Mouse (Mus musculus): ENCODE data around the gene Ankrd1. TPM values are rescaled to one million over a fixed set of nuclear protein-coding genes. Genes with fewer than 3 reads are reported as not detected.

Ankrd1 gene
- polyA plus RNA-seq (2015; fragmentation: Nextera tagmentation; extraction: Ambion mirVana), result 0.09 and 0.22 TPM in 2 replicates

DNA sequence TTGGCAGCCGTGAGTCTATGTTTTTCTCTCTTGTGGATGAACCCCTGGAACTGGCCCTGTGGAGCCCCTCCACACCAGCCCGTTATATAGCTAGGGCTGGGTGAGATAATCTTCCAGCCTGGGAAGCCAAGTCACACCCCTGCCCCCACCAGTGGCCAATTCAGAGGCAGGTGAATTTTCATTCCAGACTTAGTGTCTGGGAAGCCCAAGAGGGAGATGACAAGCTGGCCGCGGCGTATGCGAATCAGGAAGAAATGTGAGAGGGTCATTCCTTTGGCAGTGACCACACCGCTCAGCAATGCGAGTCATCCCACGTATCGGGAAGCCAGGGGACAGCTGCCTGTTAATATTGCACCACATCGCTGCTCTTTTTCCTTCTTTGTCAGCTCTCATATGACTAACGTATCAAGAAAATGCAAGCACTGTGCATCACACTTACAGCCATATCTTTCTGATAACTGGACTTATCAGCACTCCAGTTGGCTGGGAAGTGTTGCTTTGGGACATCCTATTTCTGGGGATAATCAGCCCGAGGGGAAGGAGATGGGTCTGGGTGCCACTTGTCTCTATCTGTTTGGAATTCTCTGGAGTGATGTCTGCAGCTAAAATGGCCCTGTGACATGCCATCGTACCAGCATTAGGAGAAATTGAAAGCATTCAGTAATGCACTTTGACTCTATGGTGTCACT lies at the start of gene Ankrd1:
Ankrd1 (minus strand) TSS at position 317 of the 689 bp plus-strand sequence.
- Histone ChIP-seq H3K4me1 (ENCODE audit: control insufficient read depth, insufficient read depth, low read length) (no peaks in the 10 kb centered on the region), H3K4me3 (ENCODE audit: low read length) (no peak within 1 kb of the TSS), H3K27ac (ENCODE audit: low read length) (no peak within 1 kb of the TSS), H3K9ac (ENCODE audit: low read depth, low read length) (no peak within 1 kb of the TSS), H3K4me2 (ENCODE audit: low read depth, low read length) (no peak within 1 kb of the TSS), H3K36me3 (ENCODE audit: control insufficient read depth, insufficient read depth, low read length) (no peaks in the 10 kb centered on the region), H3K27me3 (replicated peaks; ENCODE audit: control insufficient read depth, insufficient read depth, low read length) (no peaks in the 10 kb centered on the region), H3K9me3 (ENCODE audit: control insufficient read depth, low read length) (no peaks in the 10 kb centered on the region; the same call in 1 of the 2 replicates)
- WGBS, result 63% methylated on average over 14 of the region's 14 CpGs
- ATAC-seq, result no peak

DNA sequence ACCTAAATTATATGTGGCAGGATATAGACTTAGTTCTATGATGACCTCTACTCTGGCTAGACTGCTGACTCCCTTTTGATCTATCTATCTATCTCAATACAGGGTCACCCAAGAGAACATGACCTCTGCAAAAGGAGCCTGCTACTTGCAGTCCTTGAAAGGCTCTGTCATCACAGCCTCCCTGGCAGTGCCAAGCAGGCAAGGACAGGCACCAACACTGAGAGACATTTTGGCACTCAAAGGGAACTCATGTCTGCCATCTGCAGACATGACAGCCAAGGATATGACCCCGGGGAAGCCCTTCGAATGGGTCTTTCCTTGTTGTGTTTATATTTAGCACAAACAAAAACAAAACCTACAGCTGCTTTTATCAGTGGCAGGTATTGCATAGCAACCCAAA lies 49.2 kb upstream of the Ankrd1 start:
- Histone ChIP-seq H3K4me3 (ENCODE audit: low read length) (no peak overlapping the region), H3K4me1 (ENCODE audit: control insufficient read depth, insufficient read depth, low read length) (no peaks in the 10 kb centered on the region), H3K9me3 (ENCODE audit: control insufficient read depth, low read length) (0 out of 2 replicates have a peak, but pooled peaks cover 3% of the 10 kb centered on the region), H3K4me2 (ENCODE audit: low read depth, low read length) (no peak overlapping the region), H3K36me3 (ENCODE audit: control insufficient read depth, insufficient read depth, low read length) (no peaks in the 10 kb centered on the region), H3K27ac (ENCODE audit: low read length) (no peak overlapping the region), H3K27me3 (replicated peaks; ENCODE audit: control insufficient read depth, insufficient read depth, low read length) (no peaks in the 10 kb centered on the region), H3K9ac (ENCODE audit: low read depth, low read length) (no peak overlapping the region)
- WGBS, result 83% methylated on average over 2 of the region's 2 CpGs
- no peak for ATAC-seq

DNA sequence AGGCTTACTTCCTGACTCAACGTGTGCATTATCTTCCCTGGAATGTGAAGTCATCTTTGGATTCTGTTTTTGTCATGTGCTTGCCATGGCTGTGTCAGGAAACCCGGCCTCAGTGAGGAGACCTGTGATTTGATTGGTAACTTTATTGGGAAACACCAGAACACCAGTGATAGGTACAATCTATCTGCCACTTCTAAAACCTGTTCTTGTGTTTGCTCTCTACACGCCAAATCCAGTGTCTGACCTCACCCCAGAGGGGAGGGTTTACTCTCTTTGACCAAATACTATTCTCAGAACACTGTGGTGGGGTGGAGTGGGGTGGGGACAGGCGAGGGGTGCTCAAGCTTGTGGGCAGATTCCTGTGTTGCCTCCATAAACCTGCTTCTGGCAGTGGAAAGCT lies 48.2 kb upstream of the Ankrd1 start:
- no peaks in the 10 kb centered on the region for H3K27me3 ChIP-seq (replicated peaks; ENCODE audit: control insufficient read depth, insufficient read depth, low read length)
- WGBS, result 56% methylated on average over 4 of the region's 4 CpGs
- no peaks in the 10 kb centered on the region for H3K36me3 ChIP-seq (ENCODE audit: control insufficient read depth, insufficient read depth, low read length)
- no peak for ATAC-seq
- no peak overlapping the region for H3K27ac ChIP-seq (ENCODE audit: low read length)
- no peaks in the 10 kb centered on the region for H3K4me1 ChIP-seq (ENCODE audit: control insufficient read depth, insufficient read depth, low read length)
- H3K9me3 ChIP-seq (ENCODE audit: control insufficient read depth, low read length), result 0 out of 2 replicates have a peak, but pooled peaks cover 3% of the 10 kb centered on the region
- H3K9ac ChIP-seq (ENCODE audit: low read depth, low read length), result no peak overlapping the region
- H3K4me2 ChIP-seq (ENCODE audit: low read depth, low read length), result no peak overlapping the region
- H3K4me3 ChIP-seq (ENCODE audit: low read length), result no peak overlapping the region

DNA sequence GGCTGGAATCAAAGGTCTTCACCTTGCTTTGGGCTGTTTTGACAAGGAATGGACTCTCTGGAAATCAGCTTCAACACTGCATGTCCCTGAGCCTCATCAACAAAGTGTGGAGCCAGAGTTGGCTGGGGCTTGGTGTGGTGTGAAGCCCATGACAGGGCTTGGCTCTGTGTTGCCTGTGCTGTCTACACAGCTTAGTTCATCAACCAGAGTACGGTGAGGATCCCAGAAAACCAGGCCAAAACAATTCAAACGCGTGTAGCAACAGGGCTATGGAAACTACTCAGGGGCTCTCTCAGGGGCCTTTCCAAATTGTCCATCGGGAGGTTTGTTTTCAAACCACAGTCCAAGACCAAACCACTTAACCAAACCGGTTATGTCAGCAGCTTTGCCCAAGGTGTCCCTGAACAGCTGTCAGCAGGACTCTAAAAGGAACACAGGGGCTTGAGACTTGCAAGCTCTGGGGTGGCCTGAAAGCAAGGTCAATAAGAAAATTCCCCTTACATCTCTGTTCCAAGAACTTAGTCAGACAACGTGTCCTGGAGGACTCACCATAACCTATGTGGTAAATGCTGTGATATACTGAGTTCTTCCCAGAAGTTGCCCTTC lies 47.5 kb upstream of the Ankrd1 start:
- H3K27me3 ChIP-seq (replicated peaks; ENCODE audit: control insufficient read depth, insufficient read depth, low read length), result no peaks in the 10 kb centered on the region
- H3K4me1 ChIP-seq (ENCODE audit: control insufficient read depth, insufficient read depth, low read length), result no peaks in the 10 kb centered on the region
- 0 out of 2 replicates have a peak, but pooled peaks cover 3% of the 10 kb centered on the region for H3K9me3 ChIP-seq (ENCODE audit: control insufficient read depth, low read length)
- ATAC-seq, result no peak
- WGBS, result 88% methylated on average over 6 of the region's 6 CpGs
- no peak overlapping the region for H3K9ac ChIP-seq (ENCODE audit: low read depth, low read length)
- H3K36me3 ChIP-seq (ENCODE audit: control insufficient read depth, insufficient read depth, low read length), result no peaks in the 10 kb centered on the region
- H3K27ac ChIP-seq (ENCODE audit: low read length), result no peak overlapping the region
- no peak overlapping the region for H3K4me3 ChIP-seq (ENCODE audit: low read length)
- no peak overlapping the region for H3K4me2 ChIP-seq (ENCODE audit: low read depth, low read length)

DNA sequence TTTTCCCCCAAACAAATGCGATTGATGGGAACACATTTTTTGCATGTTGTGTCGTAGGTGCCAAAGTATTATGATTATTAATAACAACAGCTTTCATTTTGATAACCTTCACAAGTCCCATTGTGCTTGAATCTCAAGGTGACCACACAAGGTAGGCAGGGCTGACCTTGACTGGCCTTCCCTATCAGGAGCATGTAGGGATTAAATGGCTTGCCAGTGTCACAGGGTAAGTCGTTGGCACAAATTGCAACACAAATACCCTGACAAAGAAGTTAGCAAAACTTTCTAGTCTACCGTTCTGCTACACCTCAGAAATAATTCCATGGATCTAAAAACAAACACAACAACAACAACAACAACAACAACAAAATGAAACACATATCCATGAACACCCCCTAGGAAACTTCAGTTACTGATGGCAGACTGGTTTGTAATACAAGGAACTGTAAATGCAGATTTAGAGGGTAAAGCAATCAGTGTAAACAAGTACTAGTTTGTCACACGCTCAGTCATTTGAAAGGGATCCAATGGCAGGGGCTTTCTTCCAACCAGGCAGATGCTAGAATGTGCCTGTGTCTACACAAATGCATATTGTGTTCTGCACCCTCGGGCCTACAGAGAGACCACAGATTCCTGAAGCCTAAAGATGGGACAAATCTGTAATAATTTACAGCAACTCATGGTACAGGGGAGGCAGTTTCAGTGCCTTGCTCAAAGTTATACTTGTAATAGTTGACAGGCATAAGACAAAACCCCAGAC lies 46.7 kb upstream of the Ankrd1 start:
- Histone ChIP-seq H3K4me1 (ENCODE audit: control insufficient read depth, insufficient read depth, low read length) (no peaks in the 10 kb centered on the region), H3K9ac (ENCODE audit: low read depth, low read length) (no peak overlapping the region), H3K27me3 (replicated peaks; ENCODE audit: control insufficient read depth, insufficient read depth, low read length) (no peaks in the 10 kb centered on the region), H3K4me3 (ENCODE audit: low read length) (no peak overlapping the region), H3K36me3 (ENCODE audit: control insufficient read depth, insufficient read depth, low read length) (no peaks in the 10 kb centered on the region), H3K9me3 (ENCODE audit: control insufficient read depth, low read length) (0 out of 2 replicates have a peak, but pooled peaks cover 3% of the 10 kb centered on the region), H3K27ac (ENCODE audit: low read length) (no peak overlapping the region), H3K4me2 (ENCODE audit: low read depth, low read length) (no peak overlapping the region)
- 79% methylated on average over 6 of the region's 6 CpGs for WGBS
- ATAC-seq, result no peak

DNA sequence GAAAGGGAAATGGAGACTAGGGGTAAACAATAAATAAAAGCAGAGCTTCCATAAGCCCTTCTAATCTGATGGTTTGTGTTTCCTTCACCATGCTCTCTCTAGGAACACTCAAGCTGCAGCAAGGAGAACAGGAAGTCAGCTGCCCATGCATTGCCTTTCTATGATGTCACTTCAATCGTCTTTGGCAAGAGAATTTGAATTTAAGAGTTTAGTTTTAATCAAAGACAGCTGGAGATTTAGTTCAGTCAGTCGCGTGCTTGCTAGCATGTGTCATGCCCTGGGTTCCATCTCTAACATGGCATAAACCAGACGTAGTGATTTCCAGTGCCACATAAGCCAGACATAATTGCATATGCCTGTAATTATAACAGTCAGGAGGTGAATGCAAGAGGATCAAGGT lies 45.5 kb upstream of the Ankrd1 start:
- Histone ChIP-seq H3K27ac (ENCODE audit: low read length) (no peak overlapping the region), H3K9me3 (ENCODE audit: control insufficient read depth, low read length) (no peaks in the 10 kb centered on the region), H3K4me2 (ENCODE audit: low read depth, low read length) (no peak overlapping the region), H3K4me1 (ENCODE audit: control insufficient read depth, insufficient read depth, low read length) (no peaks in the 10 kb centered on the region), H3K27me3 (replicated peaks; ENCODE audit: control insufficient read depth, insufficient read depth, low read length) (no peaks in the 10 kb centered on the region), H3K4me3 (ENCODE audit: low read length) (no peak overlapping the region), H3K36me3 (ENCODE audit: control insufficient read depth, insufficient read depth, low read length) (no peaks in the 10 kb centered on the region), H3K9ac (ENCODE audit: low read depth, low read length) (no peak overlapping the region)
- ATAC-seq, result no peak
- 71% methylated on average over 4 of the region's 4 CpGs for WGBS

DNA sequence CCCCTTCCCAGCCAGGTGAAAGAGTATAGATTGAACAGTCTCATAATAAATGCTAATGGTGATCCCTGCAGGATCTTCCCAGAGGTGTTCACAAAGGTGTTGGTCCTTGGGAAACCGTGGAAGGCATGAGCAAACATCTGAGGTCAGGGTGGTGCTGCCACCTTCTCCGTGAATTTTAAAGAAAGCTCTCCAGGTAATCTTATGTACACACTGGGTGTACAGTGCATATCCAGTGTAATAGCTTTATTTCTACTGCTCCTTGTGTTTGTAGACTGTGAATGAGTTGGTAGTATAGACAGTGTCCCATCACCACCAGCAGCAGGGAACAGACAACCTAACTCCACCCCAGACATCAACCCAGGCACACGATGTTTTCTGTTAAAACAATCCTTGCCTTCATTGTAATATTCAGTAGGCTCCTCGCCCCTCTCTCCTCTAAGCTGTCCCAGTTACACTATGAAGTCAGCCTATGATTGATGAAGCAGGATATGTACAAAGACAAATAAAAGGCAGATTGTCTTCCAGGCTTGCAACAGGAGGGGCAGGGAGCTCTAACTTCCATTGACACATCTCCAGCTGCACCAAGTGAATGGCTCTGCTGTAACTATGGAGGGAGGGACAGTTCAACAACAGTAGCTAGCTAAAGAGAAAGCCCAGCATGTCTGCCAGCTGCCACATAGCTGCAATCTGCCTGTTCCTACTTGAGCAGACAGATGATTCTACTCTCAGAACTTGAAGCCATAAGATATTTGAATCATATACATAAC lies 30.5 kb upstream of the Ankrd1 start:
- H3K4me2 ChIP-seq (ENCODE audit: low read depth, low read length), result no peak overlapping the region
- no peaks in the 10 kb centered on the region for H3K9me3 ChIP-seq (ENCODE audit: control insufficient read depth, low read length)
- no peaks in the 10 kb centered on the region for H3K36me3 ChIP-seq (ENCODE audit: control insufficient read depth, insufficient read depth, low read length)
- H3K27me3 ChIP-seq (replicated peaks; ENCODE audit: control insufficient read depth, insufficient read depth, low read length), result no peaks in the 10 kb centered on the region
- H3K9ac ChIP-seq (ENCODE audit: low read depth, low read length), result no peak overlapping the region
- H3K27ac ChIP-seq (ENCODE audit: low read length), result no peak overlapping the region
- H3K4me3 ChIP-seq (ENCODE audit: low read length), result no peak overlapping the region
- no peaks in the 10 kb centered on the region for H3K4me1 ChIP-seq (ENCODE audit: control insufficient read depth, insufficient read depth, low read length)
- 41% methylated on average over 4 of the region's 4 CpGs for WGBS
- peak; percentile 31 for ATAC-seq

DNA sequence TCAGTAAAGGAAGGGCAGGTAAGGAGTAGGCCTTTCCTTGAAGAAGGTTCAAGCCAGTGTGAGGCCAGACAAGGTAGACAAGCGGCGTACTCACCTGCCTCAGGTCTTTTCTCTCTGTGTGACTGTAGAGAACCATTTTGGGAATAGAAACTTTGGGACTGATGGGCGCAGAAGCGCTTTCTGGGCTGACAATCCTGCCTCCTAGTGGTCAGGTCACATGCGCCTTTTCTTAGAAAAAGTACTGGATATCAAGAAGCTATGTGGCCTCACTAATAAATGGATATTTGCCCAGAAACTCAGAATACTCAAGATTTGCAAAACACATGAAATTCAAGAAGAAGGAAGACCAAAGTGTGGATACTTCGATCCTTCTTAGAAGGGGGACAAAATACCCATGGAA lies 28.7 kb upstream of the Ankrd1 start:
- no peaks in the 10 kb centered on the region for H3K36me3 ChIP-seq (ENCODE audit: control insufficient read depth, insufficient read depth, low read length)
- H3K4me3 ChIP-seq (ENCODE audit: low read length), result no peak overlapping the region
- no peaks in the 10 kb centered on the region for H3K4me1 ChIP-seq (ENCODE audit: control insufficient read depth, insufficient read depth, low read length)
- no peaks in the 10 kb centered on the region for H3K27me3 ChIP-seq (replicated peaks; ENCODE audit: control insufficient read depth, insufficient read depth, low read length)
- H3K4me2 ChIP-seq (ENCODE audit: low read depth, low read length), result no peak overlapping the region
- no peak overlapping the region for H3K27ac ChIP-seq (ENCODE audit: low read length)
- no peak for ATAC-seq
- WGBS, result 84% methylated on average over 6 of the region's 6 CpGs
- H3K9ac ChIP-seq (ENCODE audit: low read depth, low read length), result no peak overlapping the region
- no peaks in the 10 kb centered on the region for H3K9me3 ChIP-seq (ENCODE audit: control insufficient read depth, low read length)

DNA sequence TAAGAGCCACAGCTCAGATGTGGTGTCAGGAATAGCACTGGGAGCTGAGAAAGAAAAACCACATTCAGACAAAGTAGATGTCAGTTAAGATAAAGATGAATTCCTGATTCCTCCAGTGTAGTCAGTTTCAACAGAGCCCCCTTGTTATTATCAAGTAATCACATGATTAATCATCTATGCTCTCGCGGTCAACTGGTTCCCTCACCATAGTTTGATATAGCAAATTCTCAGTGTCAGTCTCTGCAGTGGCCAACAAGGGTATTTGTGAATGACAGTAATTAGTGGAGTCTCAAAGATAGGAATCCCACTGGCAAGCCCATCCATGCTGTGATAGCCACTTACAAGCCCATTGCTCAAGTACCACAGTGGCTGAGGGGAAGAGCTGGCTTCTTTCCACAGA lies 23.7 kb upstream of the Ankrd1 start:
- 93% methylated on average over 2 of the region's 2 CpGs for WGBS
- no peak overlapping the region for H3K4me2 ChIP-seq (ENCODE audit: low read depth, low read length)
- no peak overlapping the region for H3K4me3 ChIP-seq (ENCODE audit: low read length)
- no peaks in the 10 kb centered on the region for H3K9me3 ChIP-seq (ENCODE audit: control insufficient read depth, low read length)
- no peak overlapping the region for H3K9ac ChIP-seq (ENCODE audit: low read depth, low read length)
- H3K27ac ChIP-seq (ENCODE audit: low read length), result no peak overlapping the region
- no peaks in the 10 kb centered on the region for H3K27me3 ChIP-seq (replicated peaks; ENCODE audit: control insufficient read depth, insufficient read depth, low read length)
- no peaks in the 10 kb centered on the region for H3K4me1 ChIP-seq (ENCODE audit: control insufficient read depth, insufficient read depth, low read length)
- no peaks in the 10 kb centered on the region for H3K36me3 ChIP-seq (ENCODE audit: control insufficient read depth, insufficient read depth, low read length)
- ATAC-seq, result no peak
